Mouse (Mus musculus) heart, embryonic 11.5 days (tissue): ENCODE data around the gene Pik3cd. TPM values are rescaled to one million over a fixed set of nuclear protein-coding genes. Genes with fewer than 3 reads are reported as not detected.

Experiments
- ATAC-seq: fragments of 200-750 bp; cut with Nextera tagmentation; replicated peaks from 2 replicates; pipeline ENCODE4 v1.8.0; 2017; ENCODE audit warnings: moderate library complexity; ENCODE audit not compliant: insufficient number of reproducible peaks, low FRiP score, low TSS enrichment
- H3K27ac ChIP-seq: fragments of 300-500 bp; sonication (generic); 2 replicates; pipeline ENCODE4 v1.5.1; 2014; ENCODE audit warnings: mild to moderate bottlenecking, low read depth, low read length
- H3K27me3 ChIP-seq: fragments of 300-500 bp; sonication (generic); 2 replicates; pipeline ENCODE4 v1.6.1; 2014; ENCODE audit warnings: mild to moderate bottlenecking, low read length, mixed read lengths; ENCODE audit not compliant: control insufficient read depth, insufficient read depth
- H3K36me3 ChIP-seq: fragments of 300-500 bp; sonication (generic); 2 replicates; pipeline ENCODE4 v1.6.1; 2014; ENCODE audit warnings: mild to moderate bottlenecking, low read length, moderate library complexity, mixed read lengths; ENCODE audit not compliant: control insufficient read depth, insufficient read depth
- H3K4me1 ChIP-seq: fragments of 300-500 bp; sonication (generic); 2 replicates; pipeline ENCODE4 v1.6.1; 2014; ENCODE audit warnings: low read length; ENCODE audit not compliant: control insufficient read depth, insufficient read depth
- H3K4me2 ChIP-seq: fragments of 300-500 bp; sonication (generic); 2 replicates; pipeline ENCODE4 v1.6.1; 2014; ENCODE audit warnings: mild to moderate bottlenecking, moderate library complexity
- H3K4me3 ChIP-seq: fragments of 300-500 bp; sonication (generic); 2 replicates; pipeline ENCODE4 v1.5.1; 2014; ENCODE audit warnings: low read depth, low read length
- H3K9ac ChIP-seq: fragments of 300-500 bp; sonication (generic); 2 replicates; pipeline ENCODE4 v1.6.1; 2014; ENCODE audit warnings: mild to moderate bottlenecking, low read depth, low read length, moderate library complexity
- H3K9me3 ChIP-seq: fragments of 300-500 bp; sonication (generic); replicated peaks from 2 replicates; pipeline ENCODE4 v1.6.1; 2016; ENCODE audit warnings: low read length; ENCODE audit not compliant: control insufficient read depth
- WGBS: fragments of 180-500 bp; shearing (Covaris S2); extraction: QIAGEN DNeasy Blood & Tissue Kit; methylation state at CpG from one replicate; pipeline ENCODE4 v1.1.7; 2014; ENCODE audit not compliant: insufficient replicate concordance; 5-methylcytosine and 5-hydroxymethylcytosine counted together
- microRNA-seq: library from miRNA; unstranded; fragments of <30 nt; microRNA quantifications from one replicate; pipeline ENCODE4, GENCODE M21; 2016; ENCODE audit warnings: borderline number of aligned reads
- polyA plus RNA-seq: library from polyadenylated mRNA; unstranded; fragments of >200 nt; fragmentation: Nextera tagmentation; extraction: Ambion mirVana; gene quantifications from 2 replicates; pipeline ENCODE4 v1.2.1, GENCODE M21; 2014

Pik3cd gene
- polyA plus RNA-seq, 1 experiment from 2014 or later, result 2.3 TPM

GRCm38 (mm10) chr4:149601484-149601883 lies 100.9 kb downstream of the Pik3cd start:
- H3K4me2 ChIP-seq, result no peak overlapping the region
- no peak overlapping the region for H3K4me3 ChIP-seq
- no peak for ATAC-seq

GRCm38 (mm10) chr4:149600130-149600529 lies 102.2 kb downstream of the Pik3cd start:
- Histone ChIP-seq H3K36me3 (no peaks in the 10 kb centered on the region), H3K27me3 (no peaks in the 10 kb centered on the region), H3K9me3 (no peaks in the 10 kb centered on the region), H3K27ac (no peak overlapping the region), H3K4me2 (no peak overlapping the region), H3K4me3 (no peak overlapping the region), H3K4me1 (peaks cover 15% of the 10 kb centered on the region), H3K9ac (no peak overlapping the region)
- no peak for ATAC-seq
- 77% methylated on average over 4 of the region's 4 CpGs for WGBS

More at GRCm38 (mm10) chr4:149601484-149601883, 100.9 kb downstream of the Pik3cd start:
- H3K4me1 ChIP-seq, result peaks cover 15% of the 10 kb centered on the region
- H3K9me3 ChIP-seq, result no peaks in the 10 kb centered on the region
- H3K27me3 ChIP-seq, result no peaks in the 10 kb centered on the region
- no peak overlapping the region for H3K9ac ChIP-seq
- 24% methylated on average over 4 of the region's 4 CpGs for WGBS
- no peak overlapping the region; the same call in 1 of the 2 replicates for H3K27ac ChIP-seq
- H3K36me3 ChIP-seq, result no peaks in the 10 kb centered on the region

GRCm38 (mm10) chr4:149599549-149599948 lies 102.8 kb downstream of the Pik3cd start:
- Histone ChIP-seq H3K4me2 (no peak overlapping the region), H3K9me3 (no peaks in the 10 kb centered on the region), H3K27me3 (no peaks in the 10 kb centered on the region), H3K9ac (no peak overlapping the region), H3K4me3 (no peak overlapping the region), H3K27ac (no peak overlapping the region), H3K4me1 (peaks cover 15% of the 10 kb centered on the region), H3K36me3 (no peaks in the 10 kb centered on the region)
- 93% methylated on average over 6 of the region's 6 CpGs for WGBS
- no peak for ATAC-seq

Small RNAs within 50 kb of the gene (microRNA-seq; reads per million reads assigned to microRNA genes)
- not detected for gene Mir7023

Other genes starting within 250 kb of the Pik3cd start
- gene Rbp7, start 247.6 kb downstream of the Pik3cd start, polyA plus RNA-seq, result 1.2 and 2.5 TPM in 2 replicates
- gene Tmem274, start 225.2 kb downstream of the Pik3cd start, polyA plus RNA-seq, result not detected in 2 replicates
- 16.2 and 17.0 TPM in 2 replicates for gene Nmnat1, start 217.4 kb downstream of the Pik3cd start, polyA plus RNA-seq
- gene Lzic, start 217.3 kb downstream of the Pik3cd start, polyA plus RNA-seq, result 36.7 and 43.9 TPM in 2 replicates
- 36.3 and 36.8 TPM in 2 replicates for gene Ctnnbip1, start 184.3 kb downstream of the Pik3cd start, polyA plus RNA-seq
- gene Clstn1, start 116.1 kb downstream of the Pik3cd start, polyA plus RNA-seq, result 12.3 and 18.1 TPM in 2 replicates
- gene Tmem201, start 35.5 kb upstream of the Pik3cd start, polyA plus RNA-seq, result 25.5 and 32.5 TPM in 2 replicates
- gene Slc25a33, start 71.7 kb upstream of the Pik3cd start, polyA plus RNA-seq, result 7.4 and 9.4 TPM in 2 replicates